Mouse (Mus musculus) ES-E14 (cell line): ENCODE results near the gene Clcnka.

Experiments
- CHD2 ChIP-seq: IDR thresholded peaks from 2 replicates; pipeline ENCODE4 v1.6.1; 2014; ENCODE audit warnings: mild to moderate bottlenecking, low read depth, low read length, inconsistent platforms
- HCFC1 ChIP-seq: IDR thresholded peaks from 2 replicates; pipeline ENCODE4 v1.6.1; 2012; ENCODE audit warnings: low read length, inconsistent platforms, borderline replicate concordance; ENCODE audit not compliant: insufficient read depth
- MAFK ChIP-seq: IDR thresholded peaks from 2 replicates; pipeline ENCODE4 v1.6.1; 2014; ENCODE audit warnings: mild to moderate bottlenecking, low read depth, low read length, inconsistent platforms; ENCODE audit not compliant: insufficient read depth
- ZC3H11A ChIP-seq: IDR thresholded peaks from 2 replicates; pipeline ENCODE4 v1.6.1; 2012; ENCODE audit warnings: low read depth, mild to moderate bottlenecking, inconsistent platforms, low read length, borderline replicate concordance

- TF ChIP-seq CHD2 (no peak), ZC3H11A (no peak), MAFK (no peak), HCFC1 (no peak)
Observed at GRCm38 (mm10) chr4:141425484-141426479, 27.3 kb upstream of the Clcnka start.
